Mouse (Mus musculus): ENCODE measurements around the gene Pde11a. TPM values are rescaled to one million over a fixed set of nuclear protein-coding genes. Genes with fewer than 3 reads are reported as not detected.

Gene Pde11a
- polyA plus RNA-seq, 1 experiment from 2014 or later = 0.24 TPM

DNA sequence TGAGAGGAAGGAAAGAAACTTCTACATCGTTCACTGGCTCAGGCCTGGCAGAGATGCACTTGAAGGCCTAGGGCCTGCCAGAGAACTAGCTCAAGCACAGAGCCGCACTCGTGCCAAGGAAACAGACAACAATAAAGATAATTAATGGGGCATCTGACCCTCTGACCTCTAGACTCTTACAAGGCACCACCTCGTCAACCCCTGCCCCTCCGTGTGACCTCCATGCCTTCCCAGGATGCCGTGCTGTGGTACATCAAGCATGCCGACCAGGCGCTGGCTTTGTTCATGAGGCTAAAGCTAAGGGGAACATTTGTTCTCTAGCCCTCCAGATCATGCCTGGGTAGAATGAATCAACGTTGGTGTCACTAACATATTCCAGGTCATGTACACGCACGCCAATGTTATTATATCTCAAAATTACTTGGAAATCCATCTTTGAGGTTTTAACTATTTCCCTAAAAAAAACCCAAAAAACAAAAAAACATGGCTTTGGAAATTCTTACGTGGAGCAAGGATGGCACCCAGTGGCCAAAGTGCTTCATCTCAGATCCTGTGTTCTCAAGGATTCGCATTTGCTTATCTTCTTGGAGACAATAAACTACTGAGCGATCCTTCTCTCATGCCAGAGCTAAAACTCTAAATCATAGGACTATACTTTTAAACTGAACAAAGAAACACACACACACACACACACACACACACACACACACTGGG lies 236.5 kb downstream of the Pde11a start:
- 46% methylated on average over 14 of the region's 14 CpGs for WGBS
- ATAC-seq (ENCODE audit: insufficient number of reproducible peaks, insufficient read depth, low FRiP score, low TSS enrichment) = no peak
- no peak overlapping the region for H3K27ac ChIP-seq
- H3K9me3 ChIP-seq = no peaks in the 10 kb centered on the region
- no peaks in the 10 kb centered on the region for H3K4me1 ChIP-seq
- no peak overlapping the region for H3K4me3 ChIP-seq
- H3K36me3 ChIP-seq = no peaks in the 10 kb centered on the region
- H3K27me3 ChIP-seq = no peaks in the 10 kb centered on the region
- H3K4me2 ChIP-seq (replicated peaks) = no peak overlapping the region
- H3K9ac ChIP-seq = peak overlapping the region; percentile 7; the same call in 1 of the 2 replicates

DNA sequence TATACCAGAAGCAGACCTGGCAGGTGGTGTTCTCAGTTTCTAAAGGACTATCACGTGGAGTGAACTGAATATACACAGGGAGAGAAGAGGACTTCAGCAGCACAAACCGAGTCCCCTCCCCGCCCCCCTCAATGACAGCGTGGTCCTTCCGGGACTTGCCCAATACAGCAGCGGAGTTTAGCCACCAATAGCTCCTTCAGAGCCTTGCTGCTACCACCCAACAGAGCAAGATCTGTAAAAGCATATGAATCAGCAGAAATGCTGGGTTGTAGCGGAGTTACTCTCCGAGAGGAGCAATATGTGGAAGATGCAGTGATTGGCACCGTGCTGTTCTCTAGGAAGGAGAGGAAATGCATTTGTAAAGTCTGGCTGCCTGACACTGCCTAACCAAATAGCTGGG lies 238.0 kb downstream of the Pde11a start:
- WGBS = 76% methylated on average over 9 of the region's 9 CpGs
- Histone ChIP-seq H3K4me2 (replicated peaks) (no peak overlapping the region), H3K27ac (no peak overlapping the region), H3K36me3 (no peaks in the 10 kb centered on the region), H3K9ac (no peak overlapping the region), H3K4me1 (no peaks in the 10 kb centered on the region), H3K27me3 (no peaks in the 10 kb centered on the region), H3K9me3 (no peaks in the 10 kb centered on the region), H3K4me3 (no peak overlapping the region)
- ATAC-seq (ENCODE audit: insufficient number of reproducible peaks, insufficient read depth, low FRiP score, low TSS enrichment) = no peak

DNA sequence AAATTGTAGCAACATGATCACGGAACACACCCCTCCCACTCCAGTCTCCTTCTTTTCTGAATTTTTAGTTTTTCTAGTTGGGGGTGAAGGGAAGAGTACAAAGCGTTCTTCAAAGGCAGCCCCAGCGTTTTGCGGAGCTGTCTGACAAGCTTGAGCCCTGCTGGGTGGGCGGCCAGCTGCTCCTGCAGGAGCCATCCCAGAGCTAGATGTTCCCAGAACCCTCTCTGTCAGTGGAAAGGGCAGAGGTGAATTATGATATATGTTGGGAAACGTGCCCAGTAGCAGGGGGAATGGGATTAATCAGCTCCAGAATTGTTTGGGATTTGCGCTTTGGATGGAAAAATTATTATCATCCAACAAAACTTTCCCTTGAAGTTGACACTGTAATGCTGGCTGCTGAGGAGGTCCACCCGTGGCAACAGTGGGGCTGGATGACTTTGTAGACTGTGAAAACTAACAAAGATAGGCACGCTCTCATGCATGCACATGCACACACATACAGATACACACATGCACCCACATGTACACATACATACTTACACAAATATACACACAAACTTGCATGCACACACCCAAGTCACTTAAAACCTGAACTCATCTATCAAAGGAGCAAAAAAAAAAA lies 238.7 kb downstream of the Pde11a start:
- WGBS = 57% methylated on average over 9 of the region's 9 CpGs
- Histone ChIP-seq H3K27ac (no peak overlapping the region), H3K9ac (no peak overlapping the region), H3K9me3 (no peaks in the 10 kb centered on the region), H3K4me1 (no peaks in the 10 kb centered on the region), H3K4me2 (replicated peaks) (no peak overlapping the region), H3K4me3 (no peak overlapping the region), H3K36me3 (no peaks in the 10 kb centered on the region), H3K27me3 (no peaks in the 10 kb centered on the region)
- no peak for ATAC-seq (ENCODE audit: insufficient number of reproducible peaks, insufficient read depth, low FRiP score, low TSS enrichment)

DNA sequence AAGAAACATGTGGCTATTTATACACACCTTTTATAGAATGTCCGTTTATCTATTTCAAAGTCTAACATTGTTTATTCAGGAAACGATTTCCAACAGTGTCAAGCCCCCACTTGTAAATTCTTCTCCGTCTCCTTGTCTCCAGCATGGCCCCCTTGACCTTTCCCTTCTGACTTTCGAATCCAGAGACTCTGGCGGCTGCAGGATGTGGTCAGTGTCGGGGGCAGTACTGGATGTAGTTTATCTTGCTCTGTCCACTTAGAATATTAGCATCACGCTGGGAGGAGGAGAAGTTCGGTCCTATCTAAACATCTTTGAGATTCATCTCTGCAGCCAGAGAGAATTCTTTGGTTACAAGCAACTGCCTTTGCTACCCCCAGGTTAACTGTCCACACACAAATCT lies 240.2 kb downstream of the Pde11a start:
- Histone ChIP-seq H3K9ac (no peak overlapping the region), H3K4me2 (replicated peaks) (no peak overlapping the region), H3K27ac (no peak overlapping the region), H3K36me3 (no peaks in the 10 kb centered on the region), H3K27me3 (no peaks in the 10 kb centered on the region), H3K9me3 (no peaks in the 10 kb centered on the region), H3K4me3 (no peak overlapping the region), H3K4me1 (no peaks in the 10 kb centered on the region)
- WGBS = 36% methylated on average over 8 of the region's 8 CpGs
- ATAC-seq (ENCODE audit: insufficient number of reproducible peaks, insufficient read depth, low FRiP score, low TSS enrichment) = no peak

DNA sequence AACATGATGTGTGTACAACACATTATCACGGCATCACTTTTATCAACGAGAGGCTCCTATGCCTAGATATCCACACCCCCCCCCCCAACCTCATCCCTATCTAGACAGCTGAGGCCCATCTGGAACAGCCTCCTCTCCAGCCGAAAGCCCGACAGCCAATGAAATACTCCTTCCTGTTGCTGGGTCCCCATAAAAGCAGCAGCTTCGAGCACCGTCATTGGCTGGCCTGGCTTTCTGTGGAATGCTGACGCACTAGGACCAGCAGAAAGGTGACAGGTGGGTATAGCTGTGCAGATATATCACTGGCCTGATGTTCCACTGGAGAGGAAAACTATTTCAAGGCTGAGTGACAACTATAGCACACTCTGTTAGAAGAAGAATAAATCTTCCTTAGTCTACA lies 240.7 kb downstream of the Pde11a start:
- Histone ChIP-seq H3K9ac (no peak overlapping the region), H3K9me3 (no peaks in the 10 kb centered on the region), H3K4me3 (no peak overlapping the region), H3K27me3 (no peaks in the 10 kb centered on the region), H3K4me2 (replicated peaks) (no peak overlapping the region), H3K27ac (no peak overlapping the region), H3K4me1 (no peaks in the 10 kb centered on the region), H3K36me3 (no peaks in the 10 kb centered on the region)
- ATAC-seq (ENCODE audit: insufficient number of reproducible peaks, insufficient read depth, low FRiP score, low TSS enrichment) = no peak
- 81% methylated on average over 7 of the region's 7 CpGs for WGBS

DNA sequence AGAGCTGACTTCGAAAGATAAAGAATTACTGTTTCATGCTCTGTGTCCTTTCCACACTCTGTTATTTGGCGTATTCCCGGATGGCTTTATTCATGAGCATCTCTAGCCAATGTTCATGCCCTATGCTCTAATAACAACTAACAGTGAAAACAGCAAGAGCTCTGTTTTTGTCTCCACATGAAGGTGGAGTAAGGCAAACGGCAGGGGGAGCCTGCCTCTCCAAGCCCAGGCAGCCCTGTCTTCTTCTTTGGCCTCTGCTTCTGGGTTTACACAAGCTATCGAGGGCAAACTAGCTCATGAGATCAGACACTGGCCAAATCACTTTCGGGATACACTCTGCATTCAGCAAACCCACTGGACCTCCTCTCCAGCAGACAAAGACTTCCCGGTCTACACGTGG lies 241.3 kb downstream of the Pde11a start:
- H3K36me3 ChIP-seq = no peaks in the 10 kb centered on the region
- no peaks in the 10 kb centered on the region for H3K9me3 ChIP-seq
- H3K4me1 ChIP-seq = no peaks in the 10 kb centered on the region

DNA sequence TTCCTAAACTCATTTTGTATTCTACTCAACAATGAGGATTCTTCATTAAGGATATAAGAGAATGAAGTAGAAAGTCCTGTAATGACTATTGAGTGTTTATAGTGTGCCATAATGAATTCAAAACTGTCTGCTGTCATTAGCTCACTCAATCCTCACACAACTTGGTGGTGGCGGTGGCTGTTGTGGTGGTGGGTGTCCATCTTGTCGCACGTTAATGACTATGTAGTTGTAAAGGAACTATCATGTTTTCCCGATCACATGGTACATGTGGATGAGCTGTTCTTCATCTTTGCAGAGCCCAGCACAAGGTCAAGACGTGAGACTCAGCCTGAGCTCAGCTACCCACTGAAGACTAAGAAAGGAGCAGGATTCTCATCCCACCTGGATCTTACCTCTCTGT lies 242.7 kb downstream of the Pde11a start:
- Histone ChIP-seq H3K9me3 (no peaks in the 10 kb centered on the region), H3K27ac (no peak overlapping the region), H3K4me2 (replicated peaks) (no peak overlapping the region), H3K9ac (no peak overlapping the region), H3K4me1 (no peaks in the 10 kb centered on the region), H3K27me3 (no peaks in the 10 kb centered on the region), H3K36me3 (no peaks in the 10 kb centered on the region), H3K4me3 (no peak overlapping the region)
- ATAC-seq (ENCODE audit: insufficient number of reproducible peaks, insufficient read depth, low FRiP score, low TSS enrichment) = no peak
- 93% methylated on average over 5 of the region's 5 CpGs for WGBS

More for the DNA sequence above, 241.3 kb downstream of the Pde11a start:
- no peak for ATAC-seq (ENCODE audit: insufficient number of reproducible peaks, insufficient read depth, low FRiP score, low TSS enrichment)
- H3K27ac ChIP-seq = no peak overlapping the region
- no peak overlapping the region for H3K4me2 ChIP-seq (replicated peaks)
- WGBS = 83% methylated on average over 8 of the region's 8 CpGs
- H3K9ac ChIP-seq = no peak overlapping the region
- H3K27me3 ChIP-seq = no peaks in the 10 kb centered on the region
- no peak overlapping the region for H3K4me3 ChIP-seq

DNA sequence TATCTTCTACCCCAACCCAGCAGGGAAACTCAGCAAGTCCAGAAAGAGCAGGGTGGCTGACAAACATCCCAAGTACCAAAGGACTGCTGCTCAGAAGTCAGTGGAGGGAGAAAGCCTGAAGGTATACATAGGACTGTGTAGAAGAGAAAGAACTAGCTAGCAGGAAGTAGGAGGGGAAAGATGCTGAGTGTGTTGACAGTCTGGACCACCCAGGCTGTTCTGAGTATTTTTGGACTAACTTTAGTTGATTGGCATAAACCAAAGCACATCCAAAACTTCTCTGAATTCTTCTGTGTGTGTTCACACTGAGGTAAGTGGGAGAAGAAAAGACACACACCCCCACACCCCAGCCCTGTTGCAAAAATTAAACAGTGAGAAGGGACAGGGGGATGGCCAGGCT lies 248.1 kb downstream of the Pde11a start:
- no peak overlapping the region for H3K27ac ChIP-seq
- ATAC-seq (ENCODE audit: insufficient number of reproducible peaks, insufficient read depth, low FRiP score, low TSS enrichment) = no peak

DNA sequence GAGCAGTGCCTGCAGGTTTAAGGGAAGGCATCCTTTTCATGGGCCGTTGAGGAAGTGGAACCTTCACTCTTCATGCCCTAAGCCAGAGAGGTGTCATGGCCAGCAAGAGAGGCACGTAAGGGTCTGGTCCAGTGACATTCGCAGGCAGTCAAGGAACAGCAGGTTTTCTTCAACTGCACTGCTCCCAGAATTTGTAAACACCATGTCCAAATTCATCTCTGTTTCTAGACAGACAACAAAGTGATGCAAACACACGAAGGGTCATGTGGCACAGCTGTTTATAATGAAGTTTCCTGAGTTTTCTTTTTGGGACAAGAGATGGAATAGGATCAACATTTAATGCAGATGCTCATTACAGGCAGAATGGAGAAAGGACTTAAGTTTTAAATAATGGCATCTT lies 249.7 kb downstream of the Pde11a start:
- Histone ChIP-seq H3K27ac (no peak overlapping the region), H3K36me3 (no peaks in the 10 kb centered on the region), H3K4me1 (peaks cover 11% of the 10 kb centered on the region; the same call in 1 of the 2 replicates), H3K9me3 (no peaks in the 10 kb centered on the region), H3K9ac (no peak overlapping the region), H3K27me3 (no peaks in the 10 kb centered on the region), H3K4me2 (replicated peaks) (no peak overlapping the region), H3K4me3 (no peak overlapping the region)
- no peak for ATAC-seq (ENCODE audit: insufficient number of reproducible peaks, insufficient read depth, low FRiP score, low TSS enrichment)
- 44% methylated on average over 4 of the region's 4 CpGs for WGBS

More for the DNA sequence above, 248.1 kb downstream of the Pde11a start:
- H3K4me3 ChIP-seq = no peak overlapping the region
- peaks cover 11% of the 10 kb centered on the region; the same call in 1 of the 2 replicates for H3K4me1 ChIP-seq
- H3K9ac ChIP-seq = no peak overlapping the region
- no peaks in the 10 kb centered on the region for H3K27me3 ChIP-seq
- H3K4me2 ChIP-seq (replicated peaks) = no peak overlapping the region
- H3K36me3 ChIP-seq = no peaks in the 10 kb centered on the region
- H3K9me3 ChIP-seq = no peaks in the 10 kb centered on the region

DNA sequence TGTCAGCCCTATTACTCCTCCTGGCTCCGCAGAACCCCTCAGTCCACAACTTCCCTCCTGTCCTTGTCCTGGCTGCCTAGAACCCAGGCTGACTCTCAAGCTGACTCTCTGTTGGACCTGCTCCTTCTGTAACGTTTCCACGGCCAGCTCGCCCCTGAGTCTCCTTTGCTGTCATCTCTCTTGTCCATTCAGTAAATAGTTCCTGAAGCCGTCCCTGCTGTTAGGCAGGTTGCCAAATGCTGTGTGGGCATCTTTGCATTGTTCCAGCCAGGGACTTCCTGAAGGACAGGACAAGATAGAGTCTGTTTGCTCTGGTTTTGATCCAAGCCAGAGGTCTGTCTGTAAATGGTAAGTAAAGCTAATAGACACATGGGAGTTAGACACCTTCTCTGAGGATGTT lies 250.2 kb downstream of the Pde11a start:
- Histone ChIP-seq H3K9ac (no peak overlapping the region), H3K4me1 (peaks cover 11% of the 10 kb centered on the region; the same call in 1 of the 2 replicates), H3K9me3 (no peaks in the 10 kb centered on the region), H3K27me3 (no peaks in the 10 kb centered on the region), H3K27ac (no peak overlapping the region), H3K4me2 (replicated peaks) (no peak overlapping the region), H3K36me3 (no peaks in the 10 kb centered on the region), H3K4me3 (no peak overlapping the region)
- WGBS = 82% methylated on average over 5 of the region's 5 CpGs
- no peak for ATAC-seq (ENCODE audit: insufficient number of reproducible peaks, insufficient read depth, low FRiP score, low TSS enrichment)

DNA sequence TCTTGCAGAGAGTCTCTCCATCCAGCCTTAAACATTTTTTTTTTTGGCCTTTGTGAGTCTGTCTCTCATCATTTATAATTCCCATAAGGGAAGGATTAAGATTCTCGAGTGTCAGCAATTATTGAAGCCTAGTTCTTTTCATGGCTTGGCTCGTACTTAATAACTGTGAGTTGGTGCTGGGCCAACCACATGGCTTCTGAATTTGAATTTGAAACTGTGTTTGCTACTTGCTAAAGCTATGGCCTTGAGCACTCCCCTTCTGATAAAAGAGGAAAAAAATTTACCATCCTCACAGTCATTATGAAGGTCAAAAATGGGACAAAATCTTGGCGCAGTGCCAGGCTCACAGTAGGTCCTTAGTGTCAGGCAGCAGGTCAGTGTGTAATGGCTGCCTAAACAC lies 251.4 kb downstream of the Pde11a start:
- Histone ChIP-seq H3K4me1 (peaks cover 11% of the 10 kb centered on the region; the same call in 1 of the 2 replicates), H3K27ac (no peak overlapping the region), H3K9me3 (no peaks in the 10 kb centered on the region), H3K27me3 (no peaks in the 10 kb centered on the region), H3K9ac (no peak overlapping the region), H3K4me2 (replicated peaks) (no peak overlapping the region), H3K36me3 (no peaks in the 10 kb centered on the region), H3K4me3 (no peak overlapping the region)
- ATAC-seq (ENCODE audit: insufficient number of reproducible peaks, insufficient read depth, low FRiP score, low TSS enrichment) = no peak
- 34% methylated on average over 3 of the region's 3 CpGs for WGBS

DNA sequence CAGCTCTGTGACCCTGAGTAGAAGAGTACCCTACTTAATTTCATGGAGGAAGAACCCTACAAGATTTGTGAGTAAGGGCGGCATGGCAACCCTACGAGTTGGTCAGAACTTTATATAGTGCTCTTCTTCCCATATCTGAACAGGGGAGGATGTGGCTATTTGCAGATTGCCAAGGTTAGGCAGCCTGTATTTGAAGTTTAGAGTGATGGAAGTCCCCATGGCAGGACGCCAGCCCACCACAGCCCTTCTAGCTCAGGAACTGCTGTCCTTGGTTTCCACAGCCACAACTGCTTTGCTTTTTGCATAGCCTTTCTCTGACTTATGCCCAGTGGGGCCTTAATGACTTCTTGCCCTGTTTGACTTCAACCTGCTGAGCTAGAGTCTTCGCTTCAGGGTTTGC lies 253.6 kb downstream of the Pde11a start:
- no peak for ATAC-seq (ENCODE audit: insufficient number of reproducible peaks, insufficient read depth, low FRiP score, low TSS enrichment)
- no peaks in the 10 kb centered on the region for H3K27me3 ChIP-seq
- WGBS = 92% methylated on average over 4 of the region's 4 CpGs

More for the DNA sequence above, 253.6 kb downstream of the Pde11a start:
- H3K9ac ChIP-seq = no peak overlapping the region
- no peaks in the 10 kb centered on the region for H3K9me3 ChIP-seq
- H3K36me3 ChIP-seq = no peaks in the 10 kb centered on the region
- H3K4me3 ChIP-seq = no peak overlapping the region
- H3K4me2 ChIP-seq (replicated peaks) = no peak overlapping the region
- no peak overlapping the region for H3K27ac ChIP-seq
- H3K4me1 ChIP-seq = peaks cover 11% of the 10 kb centered on the region; the same call in 1 of the 2 replicates
